Mouse (Mus musculus) ovary, adult 18-20 months (tissue): ENCODE data around the gene Trim60.
"Not testable (repeated sequence)": the region's sequence is repeated elsewhere in the genome, so short reads cannot be mapped to it uniquely, and the experiment has no call there.

Source experiments
- DNase-seq: peaks from one replicate; pipeline ENCODE4 v3.0.0; 2022; ENCODE audit warnings: low spot score, mixed read lengths

Trim60 gene

DNA sequence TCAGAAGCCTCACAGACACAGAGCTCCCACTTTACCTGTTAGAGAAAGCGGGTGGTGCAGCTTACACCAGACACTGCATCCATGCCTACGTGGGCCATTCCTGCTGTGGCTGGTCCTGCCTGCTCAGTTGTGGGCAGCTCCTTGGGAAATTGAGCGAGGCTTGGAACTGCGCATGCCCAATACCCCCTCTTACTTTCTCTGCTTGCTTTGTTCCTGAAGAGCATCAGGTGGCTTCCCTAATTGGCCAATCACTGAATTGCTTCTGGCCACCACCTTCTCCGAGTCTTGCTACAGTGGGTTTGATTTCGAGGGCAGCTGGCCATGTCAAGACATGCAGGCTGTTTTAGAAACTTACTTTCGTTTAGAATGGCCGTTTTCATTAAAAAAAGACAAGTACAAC is at the start of gene Trim60, which contains the start of gene Trim61:
Trim60 (minus strand) TSS at position 162 of the 400 bp plus-strand sequence.
Trim61 (minus strand) TSS at position 101 of the 400 bp plus-strand sequence.
- DNase-seq, result no peak

GRCm38 (mm10) chr8:65067694-65068472 is 49.5 kb upstream of the Trim60 start:
- no peak for DNase-seq

- DNase-seq, result no peak
Measured at GRCm38 (mm10) chr8:65067031-65067430, 48.6 kb upstream of the Trim60 start.

GRCm38 (mm10) chr8:65065622-65066021 is 47.2 kb upstream of the Trim60 start:
- DNase-seq, result no peak

- DNase-seq, result no peak
Measured at GRCm38 (mm10) chr8:65064071-65064470, 45.7 kb upstream of the Trim60 start.

GRCm38 (mm10) chr8:65062195-65062594 is 43.8 kb upstream of the Trim60 start:
- DNase-seq, result no peak

DNA sequence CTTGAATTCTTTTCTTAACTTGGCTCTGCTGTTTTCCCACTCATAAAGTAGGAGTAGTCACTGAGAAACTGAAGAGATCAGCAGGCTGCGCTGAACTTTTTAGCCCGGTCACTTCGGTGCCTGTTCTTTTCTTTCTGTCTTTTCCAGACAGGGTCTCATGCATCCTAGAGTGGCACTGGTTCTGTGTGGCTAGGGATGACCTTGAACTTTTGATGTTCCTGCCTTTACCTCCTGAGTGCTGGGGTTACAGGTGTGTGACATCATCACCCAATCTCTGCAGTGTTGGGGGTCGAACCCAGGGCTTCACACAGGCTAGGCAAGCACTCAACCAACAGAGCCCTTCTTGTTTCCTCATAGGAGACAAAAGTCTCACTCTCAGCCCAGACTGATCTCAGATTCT is 38.3 kb upstream of the Trim60 start:
- no peak for DNase-seq

DNA sequence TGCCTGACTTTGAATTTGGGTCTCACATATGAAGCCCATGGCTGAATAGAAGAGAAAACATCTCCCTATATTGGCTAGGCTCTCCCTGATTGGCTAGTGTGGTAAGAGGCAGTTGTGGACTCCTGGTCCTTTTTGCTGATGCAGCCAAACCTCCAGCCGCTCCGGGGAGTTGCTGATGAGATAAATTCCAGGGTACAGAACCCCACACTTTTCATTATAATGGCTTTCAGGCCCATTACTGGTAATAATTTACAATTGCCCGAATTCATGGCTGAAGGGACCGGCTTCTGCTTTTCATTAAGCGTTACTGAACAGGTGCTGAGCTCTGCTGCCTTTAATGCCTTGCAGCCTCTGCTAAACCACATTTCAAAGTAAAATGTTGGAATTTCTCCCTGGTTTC is 35.6 kb upstream of the Trim60 start:
- DNase-seq, result no peak

- DNase-seq, result no peak
Measured at GRCm38 (mm10) chr8:65053554-65053953, 35.2 kb upstream of the Trim60 start.

- no peak for DNase-seq
Measured at GRCm38 (mm10) chr8:65047801-65048200, 29.4 kb upstream of the Trim60 start.

DNA sequence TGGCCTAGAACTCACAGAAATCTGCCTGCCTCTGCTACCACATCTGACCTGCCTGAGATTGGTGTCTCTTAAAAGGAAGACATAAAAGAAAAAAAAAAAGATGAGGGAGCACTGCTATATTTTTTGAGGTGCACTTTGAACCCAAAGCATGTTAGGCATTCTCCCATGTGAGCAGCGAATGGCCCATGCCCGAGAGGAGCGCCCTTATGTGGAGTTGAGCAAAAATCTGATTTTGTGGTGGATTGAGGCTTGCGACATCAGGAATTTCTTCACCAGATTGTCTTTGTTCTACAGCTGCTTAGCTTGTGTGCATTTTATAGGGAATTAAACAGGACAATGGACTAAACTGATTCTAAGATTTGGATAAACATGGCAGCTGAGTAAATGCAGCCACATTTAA is 28.8 kb upstream of the Trim60 start:
- DNase-seq, result no peak

DNA sequence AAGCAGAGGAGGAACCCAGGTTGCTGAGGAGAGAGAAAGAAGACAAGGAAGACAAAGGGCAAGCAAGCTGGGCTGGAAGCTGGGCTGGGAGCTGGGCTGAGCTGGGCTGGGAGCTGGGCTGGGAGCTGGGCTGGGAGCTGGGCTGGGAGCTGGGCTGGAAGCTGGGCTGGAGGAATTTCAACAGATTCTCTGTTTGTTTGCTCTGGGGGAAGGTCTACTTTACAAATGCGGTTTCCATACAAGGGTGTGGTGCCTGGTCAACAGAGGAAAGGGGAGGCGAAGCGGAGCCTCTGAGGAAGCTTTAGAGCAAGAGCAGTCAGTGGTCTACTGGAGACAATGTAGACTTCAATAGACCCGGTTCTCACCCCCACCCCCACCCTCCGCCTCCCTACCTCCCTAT is 28.2 kb upstream of the Trim60 start:
- DNase-seq, result no peak

DNA sequence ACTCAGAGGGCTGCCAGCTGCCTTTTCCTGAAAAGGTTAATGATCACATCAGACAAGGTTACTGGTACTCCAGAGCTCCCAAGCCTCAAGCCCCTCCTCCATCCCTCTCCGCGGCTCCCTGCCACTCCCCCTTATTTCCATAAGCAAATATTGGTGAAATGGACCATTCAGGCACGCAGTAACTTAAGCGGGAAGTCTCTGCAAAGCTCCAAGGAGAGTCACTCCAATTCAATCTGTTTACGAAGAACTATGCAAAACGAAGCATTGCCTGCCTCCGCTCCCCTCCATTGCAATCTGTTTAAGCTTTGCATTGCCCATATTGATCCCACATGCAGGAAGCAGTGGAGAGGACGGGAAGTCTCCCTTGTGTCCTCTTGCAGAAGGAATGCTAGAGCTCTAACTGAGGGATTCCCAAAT is 18.7 kb upstream of the Trim60 start, which contains the start of gene Apela:
Apela (minus strand) TSS at position 220 of the 417 bp plus-strand sequence.
- DNase-seq, result peak; percentile 5

DNA sequence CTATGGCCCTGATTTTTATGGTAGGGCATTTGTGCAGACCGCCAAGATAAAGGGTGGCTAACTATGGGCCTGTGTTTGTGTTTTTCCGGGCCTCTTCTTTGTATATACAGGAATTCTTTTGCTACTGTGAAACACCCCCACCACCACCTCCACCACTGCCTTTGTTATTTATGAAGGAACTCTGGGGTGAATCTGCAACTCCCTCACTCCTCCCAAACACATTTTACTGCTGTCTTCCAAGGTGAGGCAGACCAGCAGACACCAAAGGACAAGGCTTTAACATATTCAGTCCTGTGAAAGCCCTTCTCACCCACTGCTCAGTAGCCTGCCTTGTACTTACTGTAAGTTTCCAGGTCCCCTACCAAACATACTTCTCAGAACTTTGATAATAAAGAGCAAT is 15.8 kb upstream of the Trim60 start:
- no peak for DNase-seq

GRCm38 (mm10) chr8:65033056-65033455 is 14.7 kb upstream of the Trim60 start:
- no peak for DNase-seq

- no peak for DNase-seq
Measured at GRCm38 (mm10) chr8:65032107-65032506, 13.7 kb upstream of the Trim60 start.

GRCm38 (mm10) chr8:65030735-65031485 is 12.5 kb upstream of the Trim60 start:
- no peak for DNase-seq

DNA sequence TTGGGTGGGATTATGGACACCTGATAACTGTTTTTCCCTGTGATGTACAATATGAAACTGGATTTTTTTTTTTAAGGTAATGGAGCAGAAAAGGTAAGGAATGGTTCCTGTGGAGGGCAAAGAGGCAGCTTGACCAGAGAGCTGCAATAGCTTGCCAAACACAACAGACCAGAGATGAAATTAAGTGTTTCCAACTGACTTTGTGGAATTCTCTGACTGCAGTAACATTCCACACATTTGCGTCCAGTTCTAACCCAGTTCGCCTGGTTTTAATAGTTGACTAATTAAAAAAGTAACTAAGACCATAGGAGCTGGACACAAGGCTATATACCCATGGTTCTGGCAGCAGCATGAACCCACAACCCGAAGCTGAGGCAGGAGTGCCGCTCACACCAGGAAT is 11.4 kb upstream of the Trim60 start:
- no peak for DNase-seq

- DNase-seq, result no peak
Measured at GRCm38 (mm10) chr8:65028959-65029686, 10.7 kb upstream of the Trim60 start.

DNA sequence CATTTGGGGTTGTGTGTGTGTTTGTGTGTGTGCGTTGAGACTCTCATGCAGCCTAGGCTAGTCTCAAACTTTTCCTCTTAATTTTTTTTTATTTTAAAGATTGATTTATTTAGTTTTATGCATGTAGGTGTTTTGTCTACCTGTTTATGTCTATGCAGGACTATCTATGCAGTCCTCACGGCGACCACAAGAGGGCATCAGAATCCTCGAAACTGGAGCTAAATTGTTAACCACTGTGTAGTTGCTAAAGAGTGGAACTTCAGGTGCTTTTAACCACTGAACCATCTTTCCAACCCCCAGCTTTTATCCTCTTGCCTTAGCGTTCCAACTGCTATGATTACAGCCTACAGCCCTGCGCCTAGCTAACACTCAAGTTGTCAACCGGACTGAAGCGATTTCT is 4.1 kb upstream of the Trim60 start:
- no peak for DNase-seq

GRCm38 (mm10) chr8:65007616-65008015 is 10.8 kb downstream of the Trim60 start:
- not testable (repeated sequence) for DNase-seq

- DNase-seq, result no peak
Measured at GRCm38 (mm10) chr8:64998806-64999365, 19.5 kb downstream of the Trim60 start.
